8 mouse cellular contexts compared by ENCODE assay signal in the genomic region with DNA sequence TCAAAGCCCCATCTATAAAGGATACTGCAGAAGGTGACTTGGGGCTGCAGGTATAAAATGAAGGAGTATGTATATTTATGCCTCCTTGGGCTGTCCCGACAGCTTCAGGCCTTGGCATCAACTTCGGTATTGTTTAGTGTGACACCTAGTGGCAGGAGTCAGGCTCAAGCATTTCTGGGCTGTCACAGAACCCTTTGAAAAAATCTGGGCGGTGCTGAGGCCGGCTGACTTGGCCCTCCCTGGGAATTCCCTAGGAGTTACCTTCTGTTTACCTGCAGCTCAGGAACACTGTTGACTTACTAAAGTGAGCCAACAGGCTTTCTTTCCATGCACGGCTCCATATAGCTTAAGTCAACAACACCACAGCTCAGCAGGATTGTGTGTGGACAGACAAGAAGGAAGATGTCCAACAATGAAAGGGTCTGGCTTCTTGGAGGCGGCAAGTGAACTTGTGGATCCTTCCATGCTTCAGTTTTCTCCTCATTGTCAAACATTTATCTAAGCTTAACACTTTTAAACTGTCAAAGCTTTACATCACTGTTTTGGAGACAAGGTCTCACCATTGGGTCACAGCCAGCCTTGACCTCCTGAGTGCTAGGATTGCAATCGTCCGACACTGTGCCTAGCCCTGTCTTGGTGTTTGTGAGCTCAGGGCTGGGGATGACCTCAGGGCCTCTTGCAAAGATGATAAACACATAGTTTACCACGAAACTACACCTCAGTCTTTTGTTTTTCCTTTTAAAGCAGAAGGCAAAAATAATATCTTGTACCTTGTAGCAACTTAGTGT. TPM values are rescaled to one million over a fixed set of nuclear protein-coding genes. Genes with fewer than 3 reads are reported as not detected.
DNase-seq lines count a peak whose midpoint lies in the region; ATAC-seq and TF ChIP-seq lines count a peak whose summit lies in the region.

No protein-coding gene starts in this region.

- peaks cover 18% of the 10 kb centered on the region for H3K4me1 ChIP-seq in hindbrain, embryonic 14.5 days (replicated peaks; ENCODE audit: control insufficient read depth, insufficient read depth, low read length)
- H3K4me1 ChIP-seq in hindbrain, embryonic 16.5 days (ENCODE audit: control insufficient read depth, insufficient read depth, low read depth, low read length), result peaks cover 19% of the 10 kb centered on the region
- H3K4me1 ChIP-seq in CH12.LX (ENCODE audit: control insufficient read depth in 1 of 2, insufficient read depth in 2 of 2), result peaks cover 5 to 57% of the 10 kb centered on the region in 2 experiments; a peak in 3 of 4 replicates
- peaks cover 61% of the 10 kb centered on the region for H3K4me1 ChIP-seq in megakaryocyte, embryonic 14.5 days
- peaks cover 33% of the 10 kb centered on the region for H3K4me1 ChIP-seq in stomach, embryonic 16.5 days (ENCODE audit: control insufficient read depth, insufficient read depth, low read length)

- ATAC-seq in hindbrain, embryonic 14.5 days (ENCODE audit: low FRiP score), result no peak
- ATAC-seq in hindbrain, embryonic 16.5 days, result no peak
- 0 out of 2 replicates have a peak, but pooled peaks have one; percentile 39 for ATAC-seq in erythroid progenitor cell, adult 5-6 weeks (replicated peaks; ENCODE audit: low FRiP score, poor library complexity, severe bottlenecking)
- ATAC-seq in stomach, embryonic 16.5 days (ENCODE audit: insufficient read depth, low FRiP score), result peak; percentile 29; the same call in 1 of the 2 replicates

- 39% methylated on average over 9 of the region's 9 CpGs for WGBS in hindbrain, embryonic 14.5 days
- 38% methylated on average over 9 of the region's 9 CpGs for WGBS in hindbrain, embryonic 16.5 days
- 20% methylated on average over 9 of the region's 9 CpGs for WGBS in large intestine, adult 2 months
- 26% methylated on average over 9 of the region's 9 CpGs for WGBS in stomach, embryonic 16.5 days

- no peak overlapping the region for H3K4me2 ChIP-seq in hindbrain, embryonic 14.5 days (replicated peaks)
- H3K4me2 ChIP-seq in hindbrain, embryonic 16.5 days (ENCODE audit: low read length), result no peak overlapping the region
- H3K4me2 ChIP-seq in CH12.LX (ENCODE audit: insufficient read depth, low read depth, poor library complexity, severe bottlenecking), result 0 out of 2 replicates have a peak overlapping the region, but pooled peaks have one; percentile 6
- H3K4me2 ChIP-seq in stomach, embryonic 16.5 days (ENCODE audit: low read depth, low read length), result no peak overlapping the region

- H3K4me3 ChIP-seq in hindbrain, embryonic 14.5 days (replicated peaks; ENCODE audit: low read length), result no peak overlapping the region
- H3K4me3 ChIP-seq in hindbrain, embryonic 16.5 days (ENCODE audit: low read length), result no peak overlapping the region
- H3K4me3 ChIP-seq in CH12.LX (replicated peaks in 1 of 3; ENCODE audit: low read depth in 2 of 3, low read length in 2 of 3, poor library complexity in 1 of 3), result no peak overlapping the region
- H3K4me3 ChIP-seq in megakaryocyte, embryonic 14.5 days (replicated peaks), result peak overlapping the region; percentile 38
- H3K4me3 ChIP-seq in stomach, embryonic 16.5 days (replicated peaks; ENCODE audit: low read length), result no peak overlapping the region

- TF ChIP-seq CTCF in CH12.LX (conservative IDR thresholded peaks at IDR 0.05 in 1 of 2, IDR thresholded peaks at IDR 0.05 in 1 of 2; ENCODE audit: low read depth in 2 of 2, low read length in 2 of 2), result peak; percentile 53 to 95

- H3K9me3 ChIP-seq in hindbrain, embryonic 14.5 days (ENCODE audit: control insufficient read depth, low read length), result no peaks in the 10 kb centered on the region
- no peaks in the 10 kb centered on the region for H3K9me3 ChIP-seq in hindbrain, embryonic 16.5 days (ENCODE audit: control insufficient read depth, low read length)
- H3K9me3 ChIP-seq in CH12.LX (replicated peaks; ENCODE audit: low read length), result no peaks in the 10 kb centered on the region
- H3K9me3 ChIP-seq in megakaryocyte, embryonic 14.5 days, result no peaks in the 10 kb centered on the region
- H3K9me3 ChIP-seq in stomach, embryonic 16.5 days (replicated peaks; ENCODE audit: control insufficient read depth, low read length), result no peaks in the 10 kb centered on the region

- H3K27ac ChIP-seq in hindbrain, embryonic 14.5 days, result no peak overlapping the region
- no peak overlapping the region for H3K27ac ChIP-seq in hindbrain, embryonic 16.5 days (ENCODE audit: low read depth, low read length)
- no peak overlapping the region for H3K27ac ChIP-seq in CH12.LX (ENCODE audit: insufficient read depth, low read depth)
- peak overlapping the region; percentile 58; the same call in 1 of the 2 replicates for H3K27ac ChIP-seq in stomach, embryonic 16.5 days (ENCODE audit: low read length)

- no peak overlapping the region for H3K9ac ChIP-seq in hindbrain, embryonic 14.5 days
- H3K9ac ChIP-seq in hindbrain, embryonic 16.5 days (ENCODE audit: low read depth, low read length), result no peak overlapping the region
- no peak overlapping the region for H3K9ac ChIP-seq in CH12.LX (ENCODE audit: insufficient read depth, low read depth)
- H3K9ac ChIP-seq in stomach, embryonic 16.5 days (ENCODE audit: low read length), result no peak overlapping the region

- dilution Hi-C loops in CH12.LX (cut with MboI; ENCODE audit: extremely low pct_ligation_motif_present, extremely low pct_unique_long_range_greater_than_20kb, low sequenced_read_pairs), result no loop called here

- peak; percentile 93 for TF ChIP-seq RAD21 in CH12.LX (IDR thresholded peaks at IDR 0.05; ENCODE audit: low read depth, low read length)

- in situ Hi-C loops in CH12.LX (cut with MboI; ENCODE audit: low pct_ligation_motif_present, low pct_unique_long_range_greater_than_20kb, low sequenced_read_pairs), result loop anchor here (5.0 to 10.0 kb wide), 2 partner anchors 111 to 178 kb away; partner anchors contain the start of gene Psma6

- no peak for TF ChIP-seq POLR2A in CH12.LX (IDR thresholded peaks at IDR 0.05; ENCODE audit: low read depth, low read length)

- peak; percentile 80 for DNase-seq in hindbrain, embryonic 14.5 days (ENCODE audit: low spot score)
- DNase-seq in CH12.LX (ENCODE audit: extremely low read depth), result peak; percentile 86
- DNase-seq in brain, embryonic 18.5 days (ENCODE audit: low read depth, low spot score), result peak; percentile 22
- peak; percentile 90 for DNase-seq in large intestine, adult 2 months (ENCODE audit: low read depth, low spot score)

- TF ChIP-seq EP300 in CH12.LX (IDR thresholded peaks at IDR 0.05; ENCODE audit: low read length), result no peak

- peaks cover 7% of the 10 kb centered on the region for H3K36me3 ChIP-seq in hindbrain, embryonic 14.5 days (replicated peaks; ENCODE audit: control insufficient read depth, insufficient read depth)
- no peaks in the 10 kb centered on the region; the same call in 1 of the 2 replicates for H3K36me3 ChIP-seq in hindbrain, embryonic 16.5 days (ENCODE audit: control insufficient read depth, insufficient read depth, low read length)
- H3K36me3 ChIP-seq in CH12.LX (replicated peaks in 1 of 2; ENCODE audit: control insufficient read depth in 1 of 2, insufficient read depth in 1 of 2, low read length in 1 of 2), result peaks cover 13% of the 10 kb centered on the region in 2 experiments
- H3K36me3 ChIP-seq in megakaryocyte, embryonic 14.5 days (replicated peaks; ENCODE audit: low read length), result peaks cover 12% of the 10 kb centered on the region
- no peaks in the 10 kb centered on the region for H3K36me3 ChIP-seq in stomach, embryonic 16.5 days (ENCODE audit: control insufficient read depth, insufficient read depth, low read length)

- no peaks in the 10 kb centered on the region for H3K27me3 ChIP-seq in hindbrain, embryonic 14.5 days (ENCODE audit: control insufficient read depth, insufficient read depth, low read length)
- no peaks in the 10 kb centered on the region; the same call in 1 of the 2 replicates for H3K27me3 ChIP-seq in hindbrain, embryonic 16.5 days (replicated peaks; ENCODE audit: control insufficient read depth, insufficient read depth, low read length)
- no peaks in the 10 kb centered on the region for H3K27me3 ChIP-seq in CH12.LX (replicated peaks)
- H3K27me3 ChIP-seq in megakaryocyte, embryonic 14.5 days (replicated peaks), result no peaks in the 10 kb centered on the region
- H3K27me3 ChIP-seq in stomach, embryonic 16.5 days (ENCODE audit: control insufficient read depth, insufficient read depth, low read length), result no peaks in the 10 kb centered on the region

- H3K79me2 ChIP-seq in CH12.LX (replicated peaks; ENCODE audit: control insufficient read depth, extremely low read depth, insufficient read depth, poor library complexity, severe bottlenecking), result peaks cover 13% of the 10 kb centered on the region

TF ChIP-seq in CH12.LX, 34 proteins besides CTCF, POLR2A, EP300 and RAD21 (continues in another document):
- TF ChIP-seq KAT2A (IDR thresholded peaks at IDR 0.05; ENCODE audit: insufficient replicate concordance, low read length) (no peak), ZKSCAN1 (IDR thresholded peaks at IDR 0.05; ENCODE audit: borderline replicate concordance, low read depth, low read length) (no peak), USF1 (IDR thresholded peaks at IDR 0.05; ENCODE audit: low read depth, low read length) (no peak), SIN3A (IDR thresholded peaks at IDR 0.05; ENCODE audit: low read length) (peak; percentile 76; the same call in 1 of the 2 replicates), TBP (conservative IDR thresholded peaks at IDR 0.05; ENCODE audit: low read depth, low read length) (no peak), NRF1 (IDR thresholded peaks at IDR 0.05; ENCODE audit: low read depth, low read length) (no peak), IRF4 (IDR thresholded peaks at IDR 0.05; ENCODE audit: low read depth, low read length) (peak; percentile 70), ZC3H11A (IDR thresholded peaks at IDR 0.05; ENCODE audit: low read depth, low read length) (peak; percentile 87), MYC (IDR thresholded peaks at IDR 0.05; ENCODE audit: low read depth, low read length) (no peak), MAZ (IDR thresholded peaks at IDR 0.05; ENCODE audit: low read depth, low read length) (peak; percentile 54; the same call in 1 of the 2 replicates), BHLHE40 (IDR thresholded peaks at IDR 0.05; ENCODE audit: low read depth, low read length) (0 out of 2 replicates have a peak, but pooled peaks have one; percentile 11)

RNA-seq across cellular contexts. Expression of gene Nfkbia, which starts 2.9 kb away (rescaled TPM):
- polyA plus RNA-seq in hindbrain, embryonic 14.5 days (2014; fragmentation: Nextera tagmentation; extraction: Ambion mirVana), result 59.7 and 63.9 TPM in 2 replicates
- 62.3 and 64.3 TPM in 2 replicates for polyA plus RNA-seq in hindbrain, embryonic 16.5 days (2015; fragmentation: Nextera tagmentation; extraction: Ambion mirVana)
- total RNA-seq in CH12.LX (2012; rRNA removed), result 465 and 702 TPM in 2 replicates
- 138 and 178 TPM in 2 replicates for total RNA-seq in CH12.LX (2014; rRNA removed)
- 115 and 143 TPM in 2 replicates for polyA plus RNA-seq in CH12.LX (2012; ENCODE audit: insufficient read length, low read depth)
- total RNA-seq in erythroid progenitor cell, adult 5-6 weeks (2015; ENCODE audit: low replicate concordance), result 22.6 and 25.6 TPM in 2 replicates
- total RNA-seq in erythroid progenitor cell, adult 5-6 weeks (2017; ENCODE audit: low replicate concordance), result 12.5 and 16.0 TPM in 2 replicates
- polyA plus RNA-seq in large intestine, adult 2 months (2012; rRNA removed), result 229 and 252 TPM in 2 replicates
- 59.9 and 92.2 TPM in 2 replicates for polyA plus RNA-seq in megakaryocyte, embryonic 14.5 days (2012; ENCODE audit: insufficient read depth, low replicate concordance)
- 86.6 and 93.5 TPM in 2 replicates for polyA plus RNA-seq in stomach, embryonic 16.5 days (2015; fragmentation: Nextera tagmentation; extraction: Ambion mirVana)

Comparison
In these comparisons a context has a peak if more than half of its experiments do, and no peak if none do; other contexts are left out.
1. ATAC-seq: peak in erythroid progenitor cell, adult 5-6 weeks (single experiment) and stomach, embryonic 16.5 days (single experiment); none in hindbrain, embryonic 14.5 days (single experiment) and hindbrain, embryonic 16.5 days (single experiment).
2. DNase-seq: peak in every context shown above with its lines; median percentile 90 in large intestine, adult 2 months; 86 in CH12.LX; 80 in hindbrain, embryonic 14.5 days; 22 in brain, embryonic 18.5 days.